20 mouse cellular contexts compared by ENCODE assay signal in genomic region chr11:89046021-89046420, GRCm38 (mm10). TPM values are rescaled to one million over a fixed set of nuclear protein-coding genes. Genes with fewer than 3 reads are reported as not detected.
A peak's percentile ranks its signal among the peaks of the same experiment; 100 is the strongest.
DNase-seq lines count a peak whose midpoint lies in the region; ATAC-seq and TF ChIP-seq lines count a peak whose summit lies in the region.
"Had no signal": no experiment of that assay in that cellular context is flagged by ENCODE, and none has a peak within 500 bp of the region (broad histone marks: within the 10 kb centered on the region; RNA-seq: fewer than 3 reads in every experiment).

No protein-coding gene starts in this region.

- H3K27ac ChIP-seq in ES-E14 (ENCODE audit: insufficient read depth, low read depth, low read length, poor library complexity, severe bottlenecking): peak overlapping the region; percentile 40; the same call in 1 of the 2 replicates
- no peak overlapping the region for H3K27ac ChIP-seq in liver, embryonic 11.5 days (ENCODE audit: low read depth, low read length)
- H3K27ac ChIP-seq: embryonic facial prominence, embryonic 10.5 days; embryonic facial prominence, embryonic 12.5 days; forebrain, embryonic 13.5 days; forebrain, embryonic 15.5 days had no signal

- no peak overlapping the region for H3K4me2 ChIP-seq in liver, embryonic 11.5 days
- H3K4me2 ChIP-seq: embryonic facial prominence, embryonic 12.5 days; forebrain, embryonic 13.5 days; forebrain, embryonic 15.5 days had no signal

- H3K9ac ChIP-seq in ES-E14 (ENCODE audit: insufficient read depth, low read depth, low read length, poor library complexity, severe bottlenecking): no peak overlapping the region
- H3K9ac ChIP-seq in liver, embryonic 11.5 days (ENCODE audit: low read depth, low read length): no peak overlapping the region
- H3K9ac ChIP-seq: embryonic facial prominence, embryonic 12.5 days; forebrain, embryonic 13.5 days; forebrain, embryonic 15.5 days had no signal

- peak; percentile 71 for DNase-seq in ES-CJ7 (ENCODE audit: low read depth, low spot score)
- no peak for DNase-seq in ES-E14 (ENCODE audit: low read depth, low spot score)
- peak; percentile 76 for DNase-seq in ZHBTc4 (ENCODE audit: low read depth, low spot score)
- DNase-seq in liver, embryonic 11.5 days (ENCODE audit: low spot score): no peak
- DNase-seq in cerebellum, adult 9-10 months: no peak
- DNase-seq: adrenal gland, adult 2 months; adrenal gland, postnatal 10 days; adrenal gland, postnatal 25 days; cerebellum, adult 11 months; cerebellum, adult 18-20 months; cerebellum, adult 8-10 months; cerebellum, postnatal 10 days; cerebellum, postnatal 25 days had no signal

- no peak for ATAC-seq in liver, embryonic 11.5 days (replicated peaks; ENCODE audit: low FRiP score)
- ATAC-seq: forebrain, embryonic 13.5 days; forebrain, embryonic 15.5 days had no signal

- no peaks in the 10 kb centered on the region for H3K27me3 ChIP-seq in liver, embryonic 11.5 days (replicated peaks; ENCODE audit: control insufficient read depth, insufficient read depth, low read length)
- H3K27me3 ChIP-seq: embryonic facial prominence, embryonic 12.5 days; forebrain, embryonic 13.5 days; forebrain, embryonic 15.5 days had no signal

- peaks cover 32% of the 10 kb centered on the region for H3K36me3 ChIP-seq in ES-E14 (ENCODE audit: control insufficient read depth, insufficient read depth, low read length, poor library complexity, severe bottlenecking)
- peaks cover 25% of the 10 kb centered on the region for H3K36me3 ChIP-seq in liver, embryonic 11.5 days (ENCODE audit: control insufficient read depth, insufficient read depth, low read length)

- peaks cover 0 to 1% of the 10 kb centered on the region in 2 experiments; a peak in 2 of 4 replicates for H3K4me1 ChIP-seq in ES-E14 (ENCODE audit: control insufficient read depth in 2 of 2, insufficient read depth in 2 of 2, low read length in 2 of 2, poor library complexity in 1 of 2)
- no peaks in the 10 kb centered on the region for H3K4me1 ChIP-seq in liver, embryonic 11.5 days (replicated peaks; ENCODE audit: control insufficient read depth, insufficient read depth, low read length)
- H3K4me1 ChIP-seq: embryonic facial prominence, embryonic 10.5 days; embryonic facial prominence, embryonic 12.5 days; forebrain, embryonic 13.5 days; forebrain, embryonic 15.5 days had no signal

- in situ Hi-C loops in ES-E14 (cut with MboI; ENCODE audit: low sequenced_read_pairs in 2 of 2, unreplicated experiment in 2 of 2): no loop called here

- no peaks in the 10 kb centered on the region for H3K9me3 ChIP-seq in ES-E14 (ENCODE audit: control insufficient read depth, insufficient read depth, low read depth, low read length)
- no peaks in the 10 kb centered on the region for H3K9me3 ChIP-seq in liver, embryonic 11.5 days (ENCODE audit: control insufficient read depth, low read length)
- H3K9me3 ChIP-seq: forebrain, embryonic 15.5 days had no signal

- 88% methylated on average over 3 of the region's 3 CpGs for WGBS in liver, embryonic 11.5 days

- H3K4me3 ChIP-seq in ES-E14 (ENCODE audit: insufficient read depth in 1 of 2, low read depth in 1 of 2, low read length in 2 of 2, poor library complexity in 1 of 2, severe bottlenecking in 1 of 2): no peak overlapping the region
- no peak overlapping the region for H3K4me3 ChIP-seq in liver, embryonic 11.5 days (ENCODE audit: low read depth, low read length)
- H3K4me3 ChIP-seq: embryonic facial prominence, embryonic 10.5 days; embryonic facial prominence, embryonic 12.5 days; forebrain, embryonic 13.5 days; forebrain, embryonic 15.5 days had no signal

TF ChIP-seq in ES-E14, 5 proteins besides CTCF, POLR2A, EP300 and RAD21:
- TF ChIP-seq ZC3H11A (IDR thresholded peaks at IDR 0.05; ENCODE audit: borderline replicate concordance, low read depth, low read length) (no peak), ZNF384 (IDR thresholded peaks at IDR 0.05; ENCODE audit: low read depth, low read length) (no peak), MAFK (IDR thresholded peaks at IDR 0.05; ENCODE audit: insufficient read depth, low read depth, low read length) (no peak), CHD2 (IDR thresholded peaks at IDR 0.05; ENCODE audit: low read depth, low read length) (no peak), HCFC1 (IDR thresholded peaks at IDR 0.05; ENCODE audit: borderline replicate concordance, insufficient read depth, low read length) (no peak)

RNA-seq across cellular contexts. Expression of gene Dgke, which starts 20.6 kb away (rescaled TPM):
- total RNA-seq in ES-E14 (2012; rRNA removed): 24.2 and 30.4 TPM in 2 replicates
- 1.8 and 1.9 TPM in 2 replicates for polyA plus RNA-seq in liver, embryonic 11.5 days (2014; fragmentation: Nextera tagmentation; extraction: Ambion mirVana)

RNA-seq across cellular contexts. Expression of gene Gm525, which starts 27.6 kb away (rescaled TPM):
- 3.6 and 5.9 TPM in 2 replicates for total RNA-seq in ES-E14 (2012; rRNA removed)
- not detected in 2 replicates for polyA plus RNA-seq in liver, embryonic 11.5 days (2014; fragmentation: Nextera tagmentation; extraction: Ambion mirVana)
- total RNA-seq: adrenal gland, adult 2 months; adrenal gland, postnatal 10 days; adrenal gland, postnatal 25 days; MEL had no signal
- polyA plus RNA-seq: C2C12; embryonic facial prominence, embryonic 10.5 days; forebrain, embryonic 11.5 days; forebrain, embryonic 13.5 days; forebrain, embryonic 15.5 days had no signal

RNA-seq across cellular contexts. Expression of gene Trim25, which starts 46.8 kb away (rescaled TPM):
- 37.8 TPM in 2 replicates for total RNA-seq in ES-E14 (2012; rRNA removed)
- polyA plus RNA-seq in liver, embryonic 11.5 days (2014; fragmentation: Nextera tagmentation; extraction: Ambion mirVana): 20.6 and 21.1 TPM in 2 replicates

Comparison
In these comparisons a context has a peak if more than half of its experiments do, and no peak if none do; other contexts are left out.
1. DNase-seq: peak in ES-CJ7 (single experiment) and ZHBTc4 (single experiment); none in ES-E14 (single experiment), liver, embryonic 11.5 days (single experiment) and cerebellum, adult 9-10 months (single experiment).